Mouse (Mus musculus) embryonic fibroblast, embryonic 13.5 days (primary cell): ENCODE data around the gene Brap. TPM values are rescaled to one million over a fixed set of nuclear protein-coding genes. Genes with fewer than 3 reads are reported as not detected.

Experiments used
- H3K27ac ChIP-seq: 2 replicates; pipeline ENCODE4 v1.5.1; 2012; ENCODE audit warnings: low read length, control low read depth, inconsistent platforms; ENCODE audit not compliant: insufficient read depth
- H3K4me1 ChIP-seq: 2 replicates; pipeline ENCODE4 v1.6.1; 2011; ENCODE audit warnings: low read length; ENCODE audit not compliant: control insufficient read depth, insufficient read depth
- H3K4me3 ChIP-seq: 2 replicates; pipeline ENCODE4 v1.5.1; 2011; ENCODE audit warnings: mild to moderate bottlenecking, control low read depth, low read length; ENCODE audit not compliant: insufficient read depth
- CTCF ChIP-seq: IDR thresholded peaks from 2 replicates; pipeline ENCODE4 v1.5.1; 2011; ENCODE audit warnings: mild to moderate bottlenecking, control low read depth, low read length, moderate library complexity, borderline replicate concordance; ENCODE audit not compliant: insufficient read depth
- POLR2A ChIP-seq: IDR thresholded peaks from 2 replicates; pipeline ENCODE4 v1.6.1; 2011; ENCODE audit warnings: low read depth, mild to moderate bottlenecking, control low read depth, low read length, moderate library complexity
- polyA plus RNA-seq: library from polyadenylated mRNA; stranded (reverse); fragments of >200 nt; gene quantifications from 2 replicates; pipeline ENCODE4 v1.2.4, GENCODE M21; 2011; ENCODE audit warnings: low read depth; ENCODE audit not compliant: missing spikeins, insufficient read length

Brap gene
- polyA plus RNA-seq, 1 experiment: 46.3 TPM

GRCm38 (mm10) chr5:121736641-121737040, 76.3 kb downstream of the Brap start:
- TF ChIP-seq CTCF: no peak
- no peak for TF ChIP-seq POLR2A
- H3K4me1 ChIP-seq: no peaks in the 10 kb centered on the region
- no peak overlapping the region for H3K4me3 ChIP-seq
- H3K27ac ChIP-seq: no peak overlapping the region

Other genes with a start within 250 kb of the Brap start
- gene Tmem116, start 208.7 kb upstream of the Brap start, polyA plus RNA-seq: 2.0 TPM in 1 of 2 replicates, not detected in the other
- gene Erp29, start 208.1 kb upstream of the Brap start, polyA plus RNA-seq: 135 and 136 TPM in 2 replicates
- not detected in 2 replicates for gene Adam1b, start 157.1 kb upstream of the Brap start, polyA plus RNA-seq
- gene Adam1a, start 115.1 kb upstream of the Brap start, polyA plus RNA-seq: 1.9 and 2.7 TPM in 2 replicates
- gene Gm42878, start 115.1 kb upstream of the Brap start, polyA plus RNA-seq: not detected in 2 replicates
- gene Mapkapk5, start 114.7 kb upstream of the Brap start, polyA plus RNA-seq: 65.3 and 68.3 TPM in 2 replicates
- gene Aldh2, start 66.7 kb upstream of the Brap start, polyA plus RNA-seq: 167 and 221 TPM in 2 replicates
- gene Acad12, start 41.6 kb upstream of the Brap start, polyA plus RNA-seq: 3.1 and 3.8 TPM in 2 replicates
- gene Acad10, start within 50 bp of the Brap start, polyA plus RNA-seq: 2.3 and 2.7 TPM in 2 replicates
- gene Atxn2, start 50.8 kb downstream of the Brap start, polyA plus RNA-seq: 174 and 196 TPM in 2 replicates
- gene Sh2b3, start 177.1 kb downstream of the Brap start, polyA plus RNA-seq: 21.1 and 23.6 TPM in 2 replicates
- 4.8 and 6.4 TPM in 2 replicates for gene Pheta1, start 188.4 kb downstream of the Brap start, polyA plus RNA-seq